Mouse (Mus musculus): ENCODE results near the gene Hmgn1.

- TF ChIP-seq CTCF (IDR thresholded peaks at IDR 0.05; ENCODE audit: control insufficient read depth, insufficient read depth, low read length) = no peak
- TF ChIP-seq POLR2A (IDR thresholded peaks at IDR 0.05; ENCODE audit: borderline replicate concordance, control insufficient read depth, low read depth, low read length) = no peak
Measured at GRCm38 (mm10) chr16:96168837-96169236, 41.3 kb upstream of the Hmgn1 start.

Data from bone marrow, adult 2 months (tissue).